Mouse (Mus musculus) neural tube, embryonic 10.5 days (tissue): Measurements from ENCODE around the gene Gfpt2.

Experiments used
- DNase-seq: peaks from one replicate; pipeline ENCODE4 v3.0.0-alpha.2; 2017; ENCODE audit warnings: low spot score; ENCODE audit errors: extremely low spot score

Gene Gfpt2

DNA sequence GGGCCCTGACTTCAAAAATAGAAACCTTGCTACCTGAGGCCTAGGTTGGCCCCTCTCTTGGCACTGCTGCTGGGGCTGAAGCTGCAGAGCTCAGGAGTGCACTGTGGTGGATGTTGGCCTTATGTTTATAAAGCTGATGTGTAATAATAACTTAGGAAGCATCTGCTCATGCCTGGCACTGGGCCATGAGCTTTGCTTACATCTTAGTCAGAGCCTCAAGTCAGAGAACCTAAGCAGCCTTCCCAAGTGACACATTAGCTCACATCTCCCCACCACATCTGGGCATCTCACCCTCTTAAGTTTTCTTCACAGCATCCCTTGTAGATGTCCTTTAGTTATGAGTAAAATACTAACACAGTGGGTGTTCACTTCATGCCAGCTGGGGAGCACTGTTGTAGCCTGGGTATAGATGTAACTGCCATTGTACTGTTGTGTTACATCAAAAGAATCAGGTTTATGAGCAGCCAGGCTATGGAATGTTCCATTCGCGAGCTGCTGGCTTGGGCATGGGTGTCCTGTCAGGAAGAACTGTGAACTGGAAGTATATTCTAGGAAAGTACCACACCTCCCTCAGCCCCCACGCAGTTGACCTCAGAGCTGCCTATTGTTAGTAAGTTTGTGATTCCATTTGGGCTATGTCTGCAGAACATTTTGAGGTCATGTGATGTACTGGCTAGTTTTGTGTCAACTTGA is 86.1 kb downstream of the Gfpt2 start:
- DNase-seq: no peak

DNA sequence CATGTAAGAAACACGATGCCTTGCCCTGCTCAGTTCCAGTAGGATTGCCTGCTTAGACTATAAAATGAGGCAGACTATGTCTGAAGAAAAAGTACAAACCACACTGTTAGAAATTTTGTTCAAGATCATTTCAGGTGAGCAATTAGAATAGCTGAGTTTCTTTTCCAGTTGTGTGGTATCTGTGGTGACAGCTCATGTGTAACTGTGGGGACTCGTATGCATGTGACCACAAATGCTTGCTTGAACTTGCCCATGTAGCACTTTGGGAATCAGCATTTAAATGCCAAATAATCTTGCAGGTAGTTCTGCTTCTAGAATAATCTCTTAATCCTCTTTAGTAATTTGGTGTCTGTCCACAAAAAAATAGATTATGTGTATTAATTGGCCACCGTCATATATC is 89.4 kb downstream of the Gfpt2 start:
- DNase-seq: no peak
